In the genomic region with DNA sequence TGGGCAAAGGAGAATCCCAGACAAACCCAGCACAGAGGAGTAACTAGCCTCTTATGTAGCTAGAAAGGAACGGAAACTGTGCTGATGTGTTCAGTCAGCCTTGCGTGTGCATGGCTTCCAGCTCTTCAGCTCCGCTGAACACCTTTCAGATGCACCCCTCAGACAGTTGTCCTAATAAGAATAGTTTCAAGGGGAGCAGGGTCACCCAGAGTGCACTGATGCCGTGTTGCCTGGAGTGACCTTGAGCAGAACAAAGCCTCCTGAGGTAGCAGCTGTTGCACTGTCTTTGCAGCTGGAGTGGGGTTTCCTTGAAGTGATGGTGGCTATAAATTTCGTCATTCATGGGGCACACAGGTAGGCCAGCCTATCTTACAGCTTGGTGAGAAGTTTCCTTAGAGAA, we compare ENCODE assay signal across 14 mouse cellular contexts. TPM values are rescaled to one million over a fixed set of nuclear protein-coding genes. Genes with fewer than 3 reads are reported as not detected.
DNase-seq lines count a peak whose midpoint lies in the region; ATAC-seq and TF ChIP-seq lines count a peak whose summit lies in the region.
"Had no signal": no experiment of that assay in that cellular context is flagged by ENCODE, and none has a peak within 500 bp of the region (broad histone marks: within the 10 kb centered on the region; RNA-seq: fewer than 3 reads in every experiment).

No protein-coding gene starts in this region.

- H3K9me3 ChIP-seq in forebrain, embryonic 11.5 days (ENCODE audit: control insufficient read depth, low read length), result no peaks in the 10 kb centered on the region
- H3K9me3 ChIP-seq in forebrain, embryonic 10.5 days, result no peaks in the 10 kb centered on the region; the same call in 1 of the 2 replicates
- H3K9me3 ChIP-seq: heart, embryonic 12.5 days; liver, embryonic 15.5 days had no signal

- no peak overlapping the region for H3K9ac ChIP-seq in forebrain, embryonic 11.5 days (ENCODE audit: low read length)
- H3K9ac ChIP-seq: liver, embryonic 15.5 days had no signal

- H3K36me3 ChIP-seq in forebrain, embryonic 11.5 days (ENCODE audit: control insufficient read depth, insufficient read depth, low read length), result no peaks in the 10 kb centered on the region
- peaks cover 16% of the 10 kb centered on the region for H3K36me3 ChIP-seq in forebrain, embryonic 10.5 days (replicated peaks)
- H3K36me3 ChIP-seq: heart, embryonic 12.5 days had no signal

- H3K27ac ChIP-seq in forebrain, embryonic 11.5 days (ENCODE audit: low read depth, low read length), result no peak overlapping the region
- no peak overlapping the region for H3K27ac ChIP-seq in forebrain, embryonic 10.5 days
- H3K27ac ChIP-seq in layer of hippocampus, adult 2 months, result 0 out of 2 replicates have a peak overlapping the region, but pooled peaks have one; percentile 5
- H3K27ac ChIP-seq: liver, embryonic 15.5 days had no signal

- H3K27me3 ChIP-seq in forebrain, embryonic 11.5 days (ENCODE audit: control insufficient read depth, insufficient read depth, low read length), result no peaks in the 10 kb centered on the region
- no peaks in the 10 kb centered on the region for H3K27me3 ChIP-seq in forebrain, embryonic 10.5 days (ENCODE audit: poor library complexity, severe bottlenecking)
- H3K27me3 ChIP-seq: heart, embryonic 12.5 days; liver, embryonic 15.5 days had no signal

- H3K4me3 ChIP-seq in forebrain, embryonic 11.5 days (ENCODE audit: low read depth, low read length), result no peak overlapping the region
- H3K4me3 ChIP-seq in forebrain, embryonic 10.5 days, result no peak overlapping the region
- H3K4me3 ChIP-seq in layer of hippocampus, adult 2 months, result no peak overlapping the region
- H3K4me3 ChIP-seq: heart, embryonic 12.5 days; liver, embryonic 15.5 days had no signal

- WGBS in forebrain, embryonic 11.5 days, result 61% methylated on average over 5 of the region's 5 CpGs
- 70% methylated on average over 5 of the region's 5 CpGs for WGBS in forebrain, embryonic 10.5 days

- no peak for DNase-seq in forebrain, embryonic 11.5 days (ENCODE audit: low spot score)
- DNase-seq in forebrain, embryonic 10.5 days (ENCODE audit: extremely low spot score, low spot score), result no peak
- no peak for DNase-seq in layer of hippocampus, adult 2 months (ENCODE audit: low spot score in 2 of 2)
- DNase-seq in layer of hippocampus, adult 18-20 months (ENCODE audit: low spot score in 2 of 2), result no peak
- peak; percentile 78 for DNase-seq in ZHBTc4 (ENCODE audit: low read depth, low spot score)
- no peak for DNase-seq in right cerebral cortex, postnatal 25 days
- DNase-seq in gastrocnemius, postnatal 4 days (ENCODE audit: low spot score in 2 of 2), result no peak
- DNase-seq: cerebellum, adult 18-20 months; left cerebral cortex, postnatal 4 days; lung, postnatal 36 days; midbrain, embryonic 14.5 days had no signal

- no peak overlapping the region for H3K4me2 ChIP-seq in forebrain, embryonic 11.5 days (ENCODE audit: low read depth, low read length, severe bottlenecking)
- H3K4me2 ChIP-seq: heart, embryonic 12.5 days; liver, embryonic 15.5 days had no signal

- H3K4me1 ChIP-seq in forebrain, embryonic 11.5 days (replicated peaks; ENCODE audit: control insufficient read depth, insufficient read depth, low read length), result no peaks in the 10 kb centered on the region
- peaks cover 16% of the 10 kb centered on the region for H3K4me1 ChIP-seq in forebrain, embryonic 10.5 days

- 0 out of 2 replicates have a peak, but pooled peaks have one; percentile 18 for ATAC-seq in forebrain, embryonic 11.5 days (replicated peaks; ENCODE audit: low FRiP score)
- peak; percentile 19; the same call in 1 of the 2 replicates for ATAC-seq in neutrophil, adult 5-6 weeks (ENCODE audit: extremely low read depth, insufficient number of reproducible peaks, low FRiP score, poor library complexity, severe bottlenecking)

- TF ChIP-seq CTCF in layer of hippocampus, adult 2 months (conservative IDR thresholded peaks at IDR 0.05), result no peak

RNA-seq across cellular contexts. Expression of a gene that starts 46.0 kb away (rescaled TPM):
- polyA plus RNA-seq in forebrain, embryonic 11.5 days (2014; fragmentation: Nextera tagmentation; extraction: Ambion mirVana), result 42.4 and 47.4 TPM in 2 replicates
- 28.7 and 29.0 TPM in 2 replicates for polyA plus RNA-seq in forebrain, embryonic 10.5 days (2016; fragmentation: Nextera tagmentation; extraction: Ambion mirVana)
- total RNA-seq in layer of hippocampus, adult 2 months (2021), result 10 to 100 TPM; 34.9 to 36.6 TPM
- total RNA-seq in layer of hippocampus, adult 18-20 months (2021), result 10 to 100 TPM; 33.5 to 34.2 TPM
- total RNA-seq in neutrophil, adult 5-6 weeks (2017), result 43.1 and 54.1 TPM in 2 replicates
- total RNA-seq in gastrocnemius, postnatal 4 days (2021), result 10 to 100 TPM; 46.0 to 50.8 TPM
